Mouse (Mus musculus): ENCODE results near the gene Gm37240. TPM values are rescaled to one million over a fixed set of nuclear protein-coding genes. Genes with fewer than 3 reads are reported as not detected.

Gm37240 gene
- polyA plus RNA-seq, 1 experiment from 2014 or later, result 0.43 TPM

DNA sequence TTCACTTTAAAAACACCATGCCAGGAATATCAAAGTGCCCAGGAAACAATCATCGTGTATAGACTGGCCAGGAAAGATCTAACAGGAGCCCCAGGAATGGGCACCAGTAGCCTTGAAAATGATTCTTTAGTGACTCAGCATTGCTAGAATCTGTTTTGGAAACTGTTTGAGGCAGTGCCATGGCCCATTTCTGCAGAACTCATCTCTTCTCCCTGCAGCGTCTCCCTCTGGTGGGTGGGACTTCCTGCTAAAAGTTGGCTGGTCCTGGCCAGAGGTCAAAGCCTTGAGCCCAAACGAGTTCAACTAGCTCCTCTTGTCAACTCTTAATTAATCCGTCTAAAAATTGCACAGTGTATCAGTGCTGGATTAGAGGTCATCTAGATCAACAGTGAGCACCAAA lies 833.8 kb downstream of the Gm37240 start:
- no peaks in the 10 kb centered on the region for H3K27me3 ChIP-seq (ENCODE audit: control insufficient read depth, insufficient read depth, low read length)
- H3K36me3 ChIP-seq (ENCODE audit: control insufficient read depth, insufficient read depth, low read length), result no peaks in the 10 kb centered on the region
- H3K4me1 ChIP-seq (replicated peaks; ENCODE audit: control insufficient read depth, insufficient read depth, low read length), result no peaks in the 10 kb centered on the region
- H3K4me2 ChIP-seq (ENCODE audit: low read depth, low read length, severe bottlenecking), result no peak overlapping the region
- H3K27ac ChIP-seq (ENCODE audit: low read depth, low read length), result no peak overlapping the region
- H3K4me3 ChIP-seq (ENCODE audit: low read depth, low read length), result no peak overlapping the region
- no peaks in the 10 kb centered on the region for H3K9me3 ChIP-seq (ENCODE audit: control insufficient read depth, low read length)
- ATAC-seq (replicated peaks; ENCODE audit: low FRiP score), result no peak
- WGBS, result 78% methylated on average over 4 of the region's 4 CpGs
- no peak for DNase-seq (ENCODE audit: low spot score)
- H3K9ac ChIP-seq (ENCODE audit: low read length), result no peak overlapping the region

DNA sequence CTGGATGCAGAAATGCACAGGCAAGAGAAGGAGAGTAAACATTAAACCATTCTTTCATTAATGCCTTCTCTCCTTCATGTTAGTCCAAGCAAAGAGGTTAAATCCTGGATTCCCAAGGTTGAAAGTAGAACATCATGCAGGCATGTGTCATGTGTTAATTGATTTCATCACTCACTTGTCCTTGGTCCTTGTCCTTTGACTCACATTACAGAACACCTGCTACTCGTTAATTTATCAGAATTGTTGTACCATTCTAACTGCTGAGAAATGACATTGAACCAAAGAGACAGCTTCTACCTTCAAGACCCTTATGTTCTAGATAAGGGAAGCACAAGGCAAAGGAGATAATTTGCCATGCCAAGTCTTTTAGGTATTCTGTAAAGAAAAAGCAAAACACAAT lies 835.1 kb downstream of the Gm37240 start:
- no peak overlapping the region for H3K27ac ChIP-seq (ENCODE audit: low read depth, low read length)
- ATAC-seq (replicated peaks; ENCODE audit: low FRiP score) (no peak), DNase-seq (ENCODE audit: low spot score) (no peak)
- H3K9ac ChIP-seq (ENCODE audit: low read length), result no peak overlapping the region
- WGBS, result 82% methylated on average over 1 of the region's 1 CpGs
- H3K4me2 ChIP-seq (ENCODE audit: low read depth, low read length, severe bottlenecking), result no peak overlapping the region
- H3K4me1 ChIP-seq (replicated peaks; ENCODE audit: control insufficient read depth, insufficient read depth, low read length), result no peaks in the 10 kb centered on the region
- H3K9me3 ChIP-seq (ENCODE audit: control insufficient read depth, low read length), result no peaks in the 10 kb centered on the region
- H3K36me3 ChIP-seq (ENCODE audit: control insufficient read depth, insufficient read depth, low read length), result no peaks in the 10 kb centered on the region
- H3K27me3 ChIP-seq (ENCODE audit: control insufficient read depth, insufficient read depth, low read length), result no peaks in the 10 kb centered on the region
- H3K4me3 ChIP-seq (ENCODE audit: low read depth, low read length), result no peak overlapping the region

DNA sequence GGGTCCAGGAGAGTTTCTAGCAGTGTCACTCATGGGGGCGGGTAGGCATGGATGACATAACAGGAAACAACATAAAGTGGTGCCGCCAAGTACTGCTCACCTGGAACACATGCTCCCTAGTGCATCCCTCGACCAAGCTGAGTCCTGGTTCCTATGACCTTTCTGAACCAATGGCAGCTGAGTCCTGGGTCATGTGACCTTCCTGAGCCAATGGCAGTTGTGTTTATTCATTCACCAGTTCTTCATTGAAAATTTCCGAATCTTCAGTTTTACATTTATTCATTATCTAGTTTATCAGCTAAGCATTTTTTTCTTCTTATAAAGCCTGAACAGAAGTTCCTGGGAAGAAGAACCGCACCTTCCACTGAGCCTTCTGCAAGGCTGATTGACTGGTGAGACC lies 838.7 kb downstream of the Gm37240 start:
- ATAC-seq (replicated peaks; ENCODE audit: low FRiP score), result no peak
- WGBS, result 94% methylated on average over 5 of the region's 5 CpGs
- H3K4me1 ChIP-seq (replicated peaks; ENCODE audit: control insufficient read depth, insufficient read depth, low read length), result no peaks in the 10 kb centered on the region

DNA sequence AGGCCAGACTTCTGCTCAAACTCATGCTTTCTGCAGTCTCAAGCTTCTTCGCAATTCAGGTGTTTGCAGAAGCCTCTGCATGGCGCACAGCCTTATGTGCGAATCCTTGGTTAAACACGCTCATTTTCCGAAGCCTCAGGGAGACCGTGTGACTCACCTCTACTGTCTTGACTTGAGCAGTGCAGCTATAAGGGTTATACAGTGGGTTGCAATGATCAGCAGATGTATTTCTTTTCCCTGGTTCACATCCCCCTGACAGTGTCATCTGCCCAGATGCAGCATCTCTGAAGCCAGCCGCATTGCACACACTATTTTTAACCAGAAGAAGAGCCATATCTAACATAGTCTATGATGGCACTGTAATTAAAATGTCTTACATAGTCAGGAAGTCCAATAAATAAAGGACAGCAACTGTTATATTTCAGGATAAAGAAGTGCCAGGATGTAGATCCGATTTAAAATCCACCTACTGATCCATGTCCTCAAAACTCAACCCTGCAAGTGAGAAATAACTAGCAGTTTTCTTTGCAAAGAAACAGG lies 843.6 kb downstream of the Gm37240 start:
- Histone ChIP-seq H3K9ac (ENCODE audit: low read length) (no peak overlapping the region), H3K4me3 (ENCODE audit: low read depth, low read length) (no peak overlapping the region), H3K36me3 (ENCODE audit: control insufficient read depth, insufficient read depth, low read length) (no peaks in the 10 kb centered on the region), H3K4me2 (ENCODE audit: low read depth, low read length, severe bottlenecking) (no peak overlapping the region), H3K9me3 (ENCODE audit: control insufficient read depth, low read length) (no peaks in the 10 kb centered on the region), H3K4me1 (replicated peaks; ENCODE audit: control insufficient read depth, insufficient read depth, low read length) (no peaks in the 10 kb centered on the region), H3K27ac (ENCODE audit: low read depth, low read length) (no peak overlapping the region), H3K27me3 (ENCODE audit: control insufficient read depth, insufficient read depth, low read length) (no peaks in the 10 kb centered on the region)
- no peak for DNase-seq (ENCODE audit: low spot score)
- ATAC-seq (replicated peaks; ENCODE audit: low FRiP score), result no peak
- 95% methylated on average over 8 of the region's 8 CpGs for WGBS

More for the DNA sequence above, 838.7 kb downstream of the Gm37240 start:
- no peak for DNase-seq (ENCODE audit: low spot score)
- Histone ChIP-seq H3K36me3 (ENCODE audit: control insufficient read depth, insufficient read depth, low read length) (no peaks in the 10 kb centered on the region), H3K4me2 (ENCODE audit: low read depth, low read length, severe bottlenecking) (no peak overlapping the region), H3K9ac (ENCODE audit: low read length) (no peak overlapping the region), H3K27me3 (ENCODE audit: control insufficient read depth, insufficient read depth, low read length) (no peaks in the 10 kb centered on the region), H3K4me3 (ENCODE audit: low read depth, low read length) (no peak overlapping the region), H3K9me3 (ENCODE audit: control insufficient read depth, low read length) (no peaks in the 10 kb centered on the region), H3K27ac (ENCODE audit: low read depth, low read length) (no peak overlapping the region)

DNA sequence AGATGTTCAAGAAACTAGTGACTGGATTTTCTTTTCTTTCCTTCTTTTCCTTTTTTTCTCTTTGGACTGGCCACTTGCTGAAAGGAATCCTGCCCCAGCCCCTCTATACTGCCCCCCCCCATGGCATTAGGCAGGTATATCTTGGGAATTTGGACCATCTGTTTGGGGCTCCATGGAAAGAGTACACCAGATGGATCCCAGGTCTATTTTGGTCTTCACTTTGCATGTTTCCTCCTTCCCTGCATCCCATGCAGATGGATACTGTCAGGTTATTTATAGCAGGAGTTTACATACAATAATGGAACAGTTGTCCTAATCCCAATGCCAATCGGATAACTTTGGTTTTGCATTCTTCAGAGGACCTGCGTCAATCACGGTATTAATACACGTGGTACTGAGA lies 845.2 kb downstream of the Gm37240 start:
- H3K27me3 ChIP-seq (ENCODE audit: control insufficient read depth, insufficient read depth, low read length), result no peaks in the 10 kb centered on the region
- no peaks in the 10 kb centered on the region for H3K36me3 ChIP-seq (ENCODE audit: control insufficient read depth, insufficient read depth, low read length)
- H3K9me3 ChIP-seq (ENCODE audit: control insufficient read depth, low read length), result no peaks in the 10 kb centered on the region
- H3K27ac ChIP-seq (ENCODE audit: low read depth, low read length), result no peak overlapping the region
- no peak overlapping the region for H3K9ac ChIP-seq (ENCODE audit: low read length)
- ATAC-seq (replicated peaks; ENCODE audit: low FRiP score) (no peak), DNase-seq (ENCODE audit: low spot score) (no peak)
- no peak overlapping the region for H3K4me3 ChIP-seq (ENCODE audit: low read depth, low read length)
- no peak overlapping the region for H3K4me2 ChIP-seq (ENCODE audit: low read depth, low read length, severe bottlenecking)
- no peaks in the 10 kb centered on the region for H3K4me1 ChIP-seq (replicated peaks; ENCODE audit: control insufficient read depth, insufficient read depth, low read length)
- WGBS, result 93% methylated on average over 4 of the region's 4 CpGs

DNA sequence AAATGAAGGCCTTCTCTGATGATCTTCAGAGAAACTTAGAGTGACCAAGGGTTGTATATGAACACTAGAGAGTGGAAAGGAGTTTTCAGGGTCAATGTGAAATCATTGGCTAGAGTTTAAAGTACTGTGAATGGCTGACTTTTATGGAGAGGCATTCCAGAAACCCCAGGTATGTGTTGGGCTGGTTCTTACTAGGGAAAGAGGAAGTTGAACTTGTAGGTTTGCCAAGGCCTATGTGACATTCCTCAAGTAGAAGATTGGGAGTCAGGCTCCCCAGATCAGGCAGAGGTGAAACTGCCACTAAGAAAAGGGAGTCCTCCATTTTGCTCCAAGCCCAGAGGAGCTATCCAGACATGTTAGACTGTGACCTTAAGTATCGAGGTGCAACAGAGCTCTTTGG lies 858.2 kb downstream of the Gm37240 start:
- H3K4me1 ChIP-seq (replicated peaks; ENCODE audit: control insufficient read depth, insufficient read depth, low read length), result 0 out of 2 replicates have a peak, but pooled peaks cover 1% of the 10 kb centered on the region
- H3K9me3 ChIP-seq (ENCODE audit: control insufficient read depth, low read length), result no peaks in the 10 kb centered on the region
- 84% methylated on average over 1 of the region's 1 CpGs for WGBS
- H3K36me3 ChIP-seq (ENCODE audit: control insufficient read depth, insufficient read depth, low read length), result no peaks in the 10 kb centered on the region
- no peak overlapping the region for H3K4me2 ChIP-seq (ENCODE audit: low read depth, low read length, severe bottlenecking)
- H3K27me3 ChIP-seq (ENCODE audit: control insufficient read depth, insufficient read depth, low read length), result no peaks in the 10 kb centered on the region
- no peak for DNase-seq (ENCODE audit: low spot score)
- H3K9ac ChIP-seq (ENCODE audit: low read length), result no peak overlapping the region
- H3K4me3 ChIP-seq (ENCODE audit: low read depth, low read length), result no peak overlapping the region
- no peak overlapping the region for H3K27ac ChIP-seq (ENCODE audit: low read depth, low read length)
- no peak for ATAC-seq (replicated peaks; ENCODE audit: low FRiP score)

DNA sequence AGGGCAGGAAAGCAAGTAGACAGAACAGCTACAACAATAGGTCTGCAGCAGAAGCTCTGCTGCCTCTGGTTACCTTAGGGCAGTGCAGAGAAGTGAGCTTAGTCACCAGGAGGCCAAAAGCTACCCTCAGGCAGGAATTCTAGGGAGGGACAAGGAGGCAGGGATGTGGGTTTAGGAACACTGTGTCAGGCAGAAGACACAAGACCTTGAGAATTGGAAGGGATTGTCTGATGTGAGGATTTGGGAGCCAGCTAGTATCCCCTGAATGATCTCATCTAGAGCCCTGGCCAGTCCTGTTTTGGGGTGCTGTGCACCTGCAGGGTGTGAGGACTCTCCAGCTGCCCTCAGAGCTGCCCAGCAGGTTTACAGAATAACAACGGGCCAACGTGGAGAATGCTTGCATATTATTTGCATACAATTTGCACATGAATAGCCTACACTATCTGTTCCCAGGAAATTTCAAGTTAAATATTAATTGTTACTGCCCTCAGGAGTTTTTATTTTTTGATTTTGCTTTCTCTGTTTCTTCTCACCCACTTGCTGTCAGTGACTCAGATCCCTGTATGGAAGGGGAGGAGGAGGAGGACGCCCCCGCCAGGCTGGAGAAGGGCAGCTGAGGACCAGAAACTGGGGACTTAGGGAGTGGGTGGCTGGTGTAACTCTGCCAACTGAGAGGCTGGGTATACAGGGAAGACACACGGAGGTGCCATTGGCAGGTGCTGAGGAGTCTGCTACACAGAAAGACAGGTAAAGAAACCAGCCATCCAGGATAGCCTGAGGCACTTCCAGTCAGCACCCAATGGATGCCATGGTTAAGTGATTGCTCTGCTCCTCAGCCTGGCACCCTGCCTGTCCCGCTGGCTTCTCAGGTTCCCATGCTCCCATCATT lies 862.3 kb downstream of the Gm37240 start:
- Histone ChIP-seq H3K9ac (ENCODE audit: low read length) (no peak overlapping the region), H3K4me3 (ENCODE audit: low read depth, low read length) (no peak overlapping the region), H3K36me3 (ENCODE audit: control insufficient read depth, insufficient read depth, low read length) (no peaks in the 10 kb centered on the region), H3K4me1 (replicated peaks; ENCODE audit: control insufficient read depth, insufficient read depth, low read length) (0 out of 2 replicates have a peak, but pooled peaks cover 1% of the 10 kb centered on the region), H3K27ac (ENCODE audit: low read depth, low read length) (no peak overlapping the region), H3K27me3 (ENCODE audit: control insufficient read depth, insufficient read depth, low read length) (no peaks in the 10 kb centered on the region), H3K4me2 (ENCODE audit: low read depth, low read length, severe bottlenecking) (no peak overlapping the region), H3K9me3 (ENCODE audit: control insufficient read depth, low read length) (no peaks in the 10 kb centered on the region)
- ATAC-seq (replicated peaks; ENCODE audit: low FRiP score) (no peak), DNase-seq (ENCODE audit: low spot score) (no peak)
- 26% methylated on average over 6 of the region's 6 CpGs for WGBS

DNA sequence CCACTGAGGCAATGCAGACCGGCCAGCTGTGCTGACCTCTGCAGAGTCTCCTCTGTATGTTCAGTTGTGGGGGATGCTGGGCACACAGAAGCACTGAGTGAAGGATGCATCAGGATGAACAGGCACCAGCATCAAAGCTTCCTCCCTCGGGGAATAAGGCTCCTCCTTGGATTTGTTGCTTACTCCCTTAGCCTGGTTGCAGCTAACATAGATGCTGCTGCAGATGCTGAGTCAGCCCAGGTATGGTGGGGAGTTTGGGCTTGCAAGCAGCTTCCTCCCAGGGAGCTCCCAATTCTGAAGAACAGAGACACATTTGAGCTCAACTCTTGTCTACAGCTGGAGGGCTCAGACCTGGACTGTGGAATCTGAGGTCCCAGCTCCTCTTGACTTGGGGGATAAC lies 863.1 kb downstream of the Gm37240 start:
- Histone ChIP-seq H3K4me3 (ENCODE audit: low read depth, low read length) (no peak overlapping the region), H3K36me3 (ENCODE audit: control insufficient read depth, insufficient read depth, low read length) (no peaks in the 10 kb centered on the region), H3K27ac (ENCODE audit: low read depth, low read length) (no peak overlapping the region), H3K4me1 (replicated peaks; ENCODE audit: control insufficient read depth, insufficient read depth, low read length) (0 out of 2 replicates have a peak, but pooled peaks cover 1% of the 10 kb centered on the region), H3K27me3 (ENCODE audit: control insufficient read depth, insufficient read depth, low read length) (no peaks in the 10 kb centered on the region), H3K9ac (ENCODE audit: low read length) (no peak overlapping the region), H3K9me3 (ENCODE audit: control insufficient read depth, low read length) (no peaks in the 10 kb centered on the region), H3K4me2 (ENCODE audit: low read depth, low read length, severe bottlenecking) (no peak overlapping the region)
- WGBS, result 81% methylated on average over 2 of the region's 2 CpGs
- ATAC-seq (replicated peaks; ENCODE audit: low FRiP score), result no peak
- no peak for DNase-seq (ENCODE audit: low spot score)

DNA sequence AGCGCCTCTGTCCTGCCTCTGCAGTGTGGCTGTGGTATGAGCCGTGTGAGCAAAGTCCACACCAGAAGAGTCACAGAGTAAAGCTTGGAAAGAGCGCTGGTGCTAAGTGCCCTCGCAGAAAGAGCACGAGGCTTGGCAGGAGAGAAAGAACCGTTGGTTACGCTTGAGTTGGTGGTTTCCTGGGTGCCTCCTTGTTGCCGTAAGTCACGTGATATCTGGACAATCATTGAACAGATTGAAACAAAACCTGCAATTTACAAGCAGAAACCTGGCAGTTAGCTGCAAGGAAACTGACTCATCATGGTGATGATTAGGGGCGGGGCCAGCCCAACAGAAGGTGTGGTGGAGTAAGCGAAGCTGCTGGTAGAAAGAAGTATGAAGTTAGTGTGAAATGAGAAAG lies 864.5 kb downstream of the Gm37240 start:
- H3K36me3 ChIP-seq (ENCODE audit: control insufficient read depth, insufficient read depth, low read length), result no peaks in the 10 kb centered on the region
- DNase-seq (ENCODE audit: low spot score), result no peak
- H3K4me3 ChIP-seq (ENCODE audit: low read depth, low read length), result no peak overlapping the region
- no peak overlapping the region for H3K9ac ChIP-seq (ENCODE audit: low read length)
- 88% methylated on average over 11 of the region's 11 CpGs for WGBS
- H3K9me3 ChIP-seq (ENCODE audit: control insufficient read depth, low read length), result no peaks in the 10 kb centered on the region
- 0 out of 2 replicates have a peak, but pooled peaks cover 1% of the 10 kb centered on the region for H3K4me1 ChIP-seq (replicated peaks; ENCODE audit: control insufficient read depth, insufficient read depth, low read length)
- no peak for ATAC-seq (replicated peaks; ENCODE audit: low FRiP score)
- no peak overlapping the region for H3K27ac ChIP-seq (ENCODE audit: low read depth, low read length)
- H3K27me3 ChIP-seq (ENCODE audit: control insufficient read depth, insufficient read depth, low read length), result no peaks in the 10 kb centered on the region
- no peak overlapping the region for H3K4me2 ChIP-seq (ENCODE audit: low read depth, low read length, severe bottlenecking)

Measured in forebrain, embryonic 11.5 days (tissue).